Mouse (Mus musculus): ENCODE data around the gene Msrb2. TPM values are rescaled to one million over a fixed set of nuclear protein-coding genes. Genes with fewer than 3 reads are reported as not detected.

Msrb2 gene
- polyA plus RNA-seq, 1 experiment from 2014 or later = 12.1 TPM

DNA sequence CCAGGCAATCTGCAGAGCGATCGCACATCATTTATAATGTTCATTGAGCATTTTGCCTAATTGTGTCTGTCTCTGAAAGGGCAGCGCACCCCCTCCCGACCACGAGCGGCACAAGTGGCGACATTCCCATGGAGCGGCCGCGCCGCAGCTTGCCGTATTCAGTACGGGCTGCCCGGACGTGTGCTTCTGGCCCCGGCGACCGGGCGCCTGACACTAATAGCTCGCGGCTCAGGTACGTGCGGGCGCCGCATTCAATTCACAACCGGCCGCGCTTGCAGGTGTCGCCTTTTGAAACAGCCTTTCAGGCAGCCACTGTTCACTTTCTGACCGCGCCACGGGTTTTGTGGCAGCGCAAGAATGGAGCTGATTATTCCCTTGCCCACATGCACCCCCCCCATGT lies 59.5 kb downstream of the Msrb2 start:
- ATAC-seq (ENCODE audit: low FRiP score) = peak; percentile 46; the same call in 1 of the 2 replicates
- peaks cover 90% of the 10 kb centered on the region for H3K27me3 ChIP-seq (replicated peaks)
- peak overlapping the region; percentile 32 for H3K4me3 ChIP-seq (replicated peaks)
- no peak overlapping the region for H3K27ac ChIP-seq (replicated peaks)
- no peak overlapping the region for H3K9ac ChIP-seq (replicated peaks)
- peak overlapping the region; percentile 59 for H3K4me2 ChIP-seq
- under 1% methylated on average over 33 of the region's 33 CpGs for whole genome bisulfite sequencing
- no peaks in the 10 kb centered on the region for H3K36me3 ChIP-seq
- H3K4me1 ChIP-seq = peaks cover 26% of the 10 kb centered on the region
- H3K9me3 ChIP-seq (replicated peaks) = no peaks in the 10 kb centered on the region

DNA sequence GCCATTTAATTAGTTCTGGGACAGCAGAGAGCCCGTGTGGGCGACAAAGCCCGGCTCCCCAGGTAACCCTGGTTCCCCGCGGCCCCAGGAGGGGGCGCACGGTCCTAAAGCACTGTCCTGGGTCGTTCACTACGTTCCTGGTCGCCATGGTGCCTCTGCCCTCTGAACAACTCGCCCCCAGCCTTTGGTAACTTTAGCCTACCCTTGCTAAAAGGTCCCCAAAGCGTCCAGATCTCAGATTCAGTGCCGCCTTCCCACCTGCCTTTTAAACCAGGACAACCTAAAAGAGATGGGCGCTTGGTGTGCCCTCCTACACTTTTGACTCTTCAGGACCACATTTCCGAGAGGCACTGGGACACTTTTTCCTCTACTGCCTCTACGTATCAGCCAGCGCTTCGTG lies 59.9 kb downstream of the Msrb2 start:
- Histone ChIP-seq H3K9ac (replicated peaks) (no peak overlapping the region), H3K4me2 (peak overlapping the region; percentile 59), H3K4me3 (replicated peaks) (peak overlapping the region; percentile 32), H3K4me1 (peaks cover 26% of the 10 kb centered on the region), H3K27me3 (replicated peaks) (peaks cover 92% of the 10 kb centered on the region), H3K27ac (replicated peaks) (no peak overlapping the region), H3K9me3 (replicated peaks) (no peaks in the 10 kb centered on the region), H3K36me3 (no peaks in the 10 kb centered on the region)
- WGBS = 1% methylated on average over 18 of the region's 18 CpGs
- ATAC-seq (ENCODE audit: low FRiP score) = peak; percentile 65; the same call in 1 of the 2 replicates

DNA sequence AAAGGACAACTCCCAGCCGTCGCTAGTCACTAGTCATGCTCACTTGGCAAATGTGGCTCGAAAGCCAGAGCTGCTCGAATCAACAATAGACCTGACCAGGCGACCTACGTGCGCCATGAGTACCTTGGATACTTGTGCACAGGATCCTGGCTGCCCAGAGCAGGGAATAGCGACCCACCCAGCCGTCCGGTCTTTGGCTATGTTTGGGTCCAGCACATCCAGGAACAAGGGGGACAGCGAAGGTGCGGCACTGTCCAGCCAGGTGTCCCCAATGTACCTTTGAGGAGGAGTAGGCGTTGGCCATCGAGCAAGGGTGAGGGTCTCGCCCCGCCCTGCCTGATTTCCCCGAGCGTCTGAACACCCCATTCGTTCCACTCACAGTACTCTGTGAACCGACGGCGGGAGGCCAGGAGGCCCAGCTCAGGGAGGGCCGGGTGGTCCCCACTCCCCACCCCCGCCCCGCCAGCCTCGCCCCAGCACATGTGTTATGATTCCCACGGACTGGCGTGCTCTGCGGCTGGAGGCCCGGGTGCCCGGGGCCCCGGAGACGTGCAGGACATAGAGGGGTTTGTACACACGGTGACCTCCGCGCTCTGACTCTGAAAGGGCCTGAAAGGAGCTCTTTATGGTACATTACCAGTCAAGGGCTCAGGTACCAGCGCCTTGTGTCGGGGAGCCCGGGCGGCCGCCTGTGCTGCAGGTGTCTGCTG lies 60.5 kb downstream of the Msrb2 start:
- peak; percentile 33; the same call in 1 of the 2 replicates for ATAC-seq (ENCODE audit: low FRiP score)

DNA sequence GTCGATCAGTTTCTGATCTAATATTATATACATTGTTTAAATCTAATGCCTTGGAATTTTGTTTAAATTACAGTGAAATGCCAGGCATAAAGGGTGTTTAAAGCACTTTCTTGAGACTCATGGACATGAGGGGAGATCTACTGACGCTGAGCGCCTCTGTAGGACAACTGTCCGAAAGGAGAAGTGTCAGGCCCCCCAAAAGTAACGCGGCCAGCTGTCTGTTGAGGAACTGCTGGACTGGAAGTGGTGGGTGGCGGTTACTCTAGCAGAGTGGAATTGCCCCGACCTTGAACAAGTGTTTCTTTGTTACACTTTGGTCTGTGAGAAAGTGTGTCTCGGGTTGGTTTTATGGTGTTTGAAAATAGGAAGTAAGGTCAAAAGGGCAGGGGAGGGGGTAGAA lies 73.1 kb downstream of the Msrb2 start:
- no peak for ATAC-seq (ENCODE audit: low FRiP score)
- Histone ChIP-seq H3K4me1 (peaks cover 31% of the 10 kb centered on the region), H3K36me3 (no peaks in the 10 kb centered on the region), H3K4me2 (peak overlapping the region; percentile 67; the same call in 1 of the 2 replicates), H3K9me3 (replicated peaks) (no peaks in the 10 kb centered on the region), H3K9ac (replicated peaks) (no peak overlapping the region), H3K27ac (replicated peaks) (no peak overlapping the region), H3K27me3 (replicated peaks) (peaks cover 84% of the 10 kb centered on the region), H3K4me3 (replicated peaks) (no peak overlapping the region)
- WGBS = 2% methylated on average over 9 of the region's 9 CpGs

More for the DNA sequence above, 60.5 kb downstream of the Msrb2 start:
- H3K9ac ChIP-seq (replicated peaks) = no peak overlapping the region
- 2% methylated on average over 41 of the region's 41 CpGs for WGBS
- peaks cover 26% of the 10 kb centered on the region for H3K4me1 ChIP-seq
- no peak overlapping the region for H3K27ac ChIP-seq (replicated peaks)
- 0 out of 2 replicates have a peak overlapping the region, but pooled peaks have one; percentile 32 for H3K4me3 ChIP-seq (replicated peaks)
- no peaks in the 10 kb centered on the region for H3K9me3 ChIP-seq (replicated peaks)
- H3K36me3 ChIP-seq = no peaks in the 10 kb centered on the region
- H3K27me3 ChIP-seq (replicated peaks) = peaks cover 86% of the 10 kb centered on the region
- 0 out of 2 replicates have a peak overlapping the region, but pooled peaks have one; percentile 59 for H3K4me2 ChIP-seq

Other genes with a start within 250 kb of the Msrb2 start
- 0.95 and 1.3 TPM in 2 replicates for gene Armc3, start 172.1 kb upstream of the Msrb2 start, polyA plus RNA-seq (2015; fragmentation: Nextera tagmentation; extraction: Ambion mirVana)
- gene Ptf1a, start 74.2 kb downstream of the Msrb2 start, polyA plus RNA-seq (2015; fragmentation: Nextera tagmentation; extraction: Ambion mirVana) = 0.23 TPM in 1 of 2 replicates, not detected in the other
- gene 4921504E06Rik, start 182.5 kb downstream of the Msrb2 start, polyA plus RNA-seq (2015; fragmentation: Nextera tagmentation; extraction: Ambion mirVana) = not detected in 2 replicates